Mouse (Mus musculus) forelimb bud, embryonic 11.5 days (tissue): ENCODE measurements at regions not wholly inside any gene's neighbourhood (a gene's known extent, or its start where the extent isn't known, plus 50 kb on each side); places are given as distances from the start of the nearest gene placed in this dataset.
A peak's percentile ranks its signal among the peaks of the same experiment; 100 is the strongest.

Experiments
- DNase-seq: peaks from one replicate; pipeline ENCODE4 v3.0.0-alpha.2; 2012; ENCODE audit warnings: low read depth, low spot score

DNA sequence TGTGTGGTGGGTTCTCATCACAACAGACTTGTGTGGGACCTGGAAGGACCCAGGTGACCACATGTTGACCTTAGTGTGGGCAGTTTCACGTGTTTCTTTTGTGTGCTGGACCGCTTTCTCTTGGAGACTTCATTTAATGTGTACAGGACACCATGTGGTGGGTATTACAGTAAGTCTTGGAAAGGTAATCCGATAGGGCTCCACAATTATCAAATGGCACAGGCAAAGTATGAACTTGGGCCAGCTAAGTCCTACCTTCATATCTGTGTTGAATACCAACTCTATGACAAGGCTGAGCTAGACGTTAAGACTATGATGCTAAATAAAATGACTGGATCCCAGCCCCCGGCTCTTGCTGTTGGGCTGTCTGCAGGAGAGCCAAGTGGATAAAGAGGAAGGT, 173.5 kb downstream of the 1500009L16Rik start:
- DNase-seq, result no peak

DNA sequence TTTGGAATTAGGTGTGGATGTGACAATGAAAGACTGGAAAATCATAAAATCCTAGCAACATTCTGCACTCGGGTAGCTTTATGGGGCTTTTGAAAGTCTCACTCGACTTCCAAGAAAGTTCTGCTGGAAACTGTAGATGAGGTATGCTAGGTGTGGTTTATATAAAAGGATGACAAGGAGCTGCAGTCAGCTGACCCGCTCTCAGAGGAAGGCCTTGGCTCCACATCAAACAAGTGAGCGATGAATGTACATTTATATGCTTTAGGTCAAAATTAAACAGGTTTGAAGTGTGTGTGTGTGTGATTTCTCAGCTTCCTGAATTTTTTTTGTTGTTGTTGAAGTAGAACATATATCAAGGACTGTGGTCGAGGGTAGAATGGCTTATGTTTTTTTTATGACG, 174.9 kb downstream of the 1500009L16Rik start:
- DNase-seq, result no peak

DNA sequence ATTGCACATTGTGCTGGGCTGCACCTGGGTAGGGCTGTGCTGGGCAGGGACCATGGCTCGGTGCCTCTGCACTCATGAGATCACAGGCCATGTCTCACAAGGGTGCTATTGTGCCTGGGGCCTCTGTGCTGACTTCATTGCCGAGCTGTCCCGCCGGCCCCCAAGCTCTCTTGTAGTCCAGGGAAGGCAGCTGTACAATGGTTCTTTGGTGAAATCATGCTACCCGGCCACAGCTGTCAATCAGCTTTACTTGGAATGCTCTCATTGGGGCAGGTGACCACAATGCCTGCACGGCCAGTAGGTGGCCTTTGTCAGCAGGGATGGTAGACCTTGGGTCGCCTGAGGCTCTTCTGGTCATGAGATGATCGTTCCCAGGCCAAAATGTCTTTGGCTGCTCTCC, 184.1 kb downstream of the 1500009L16Rik start:
- DNase-seq, result no peak

DNA sequence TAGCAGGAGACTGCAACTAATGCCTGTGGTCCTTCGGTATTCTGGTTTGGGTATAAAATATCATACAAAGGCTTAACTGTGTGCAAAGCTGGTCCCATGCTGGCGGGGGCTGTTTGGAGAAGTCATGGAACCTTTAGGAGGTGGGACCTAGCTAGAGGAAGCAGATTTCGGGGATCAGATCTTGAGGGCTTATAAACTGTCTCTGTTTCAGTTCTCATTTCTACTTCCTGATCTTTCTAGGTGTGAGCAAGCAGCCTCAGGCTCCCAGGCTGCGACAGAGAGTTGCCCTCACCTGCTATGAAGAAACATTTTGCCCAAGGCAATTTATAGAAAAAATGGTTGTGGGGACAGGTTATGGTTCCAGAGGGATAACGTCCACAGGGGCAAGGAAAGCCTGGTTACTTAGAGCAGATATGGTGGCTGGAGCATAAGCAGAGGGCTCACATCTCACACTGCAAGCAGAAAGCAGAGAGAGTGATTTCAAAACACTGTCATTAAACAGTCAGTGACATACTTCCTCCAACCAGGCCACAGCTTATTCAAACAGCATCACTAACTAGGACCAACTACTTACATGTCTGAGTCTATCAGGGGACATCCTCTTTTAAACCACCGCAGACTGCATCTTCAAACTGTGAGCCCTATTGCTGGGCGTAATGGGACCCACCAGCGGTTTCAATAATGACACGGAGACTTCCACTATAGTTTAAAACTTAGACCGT, 188.1 kb downstream of the 1500009L16Rik start:
- DNase-seq, result no peak

DNA sequence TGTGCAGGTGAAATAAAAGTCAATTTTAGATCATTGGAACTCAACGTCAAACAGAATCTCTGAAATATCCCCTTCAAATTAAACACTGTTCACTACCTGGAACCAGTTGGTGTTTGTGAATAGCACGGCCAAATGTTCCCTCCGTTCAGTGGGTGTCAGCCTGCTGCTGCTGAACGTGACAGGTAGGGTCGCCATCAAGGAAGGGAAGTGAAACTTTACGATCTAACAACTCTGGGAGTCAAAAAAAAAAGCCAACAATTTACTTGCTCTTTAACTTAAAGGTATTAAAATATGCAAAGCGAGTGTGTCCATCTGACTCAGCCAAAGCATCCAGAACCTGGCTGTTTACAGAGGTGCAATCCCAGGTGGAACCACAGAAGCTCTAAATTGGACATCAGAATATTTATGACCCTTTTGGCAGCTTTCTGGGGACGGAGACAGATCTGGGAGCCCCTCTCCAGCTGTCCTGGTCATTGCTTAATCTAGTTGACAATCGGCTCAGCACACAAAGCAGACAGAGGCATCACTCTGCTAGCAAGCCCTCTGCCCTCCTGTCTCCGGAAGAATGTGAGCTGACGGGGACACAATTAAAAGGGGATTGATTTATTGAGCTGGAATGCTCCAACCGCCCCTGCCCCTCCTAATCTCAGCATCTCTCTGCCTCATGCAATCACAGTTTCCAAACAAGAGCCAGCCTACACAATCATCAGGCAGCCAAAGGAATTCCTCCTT, 191.9 kb downstream of the 1500009L16Rik start:
- DNase-seq, result peak; percentile 65

DNA sequence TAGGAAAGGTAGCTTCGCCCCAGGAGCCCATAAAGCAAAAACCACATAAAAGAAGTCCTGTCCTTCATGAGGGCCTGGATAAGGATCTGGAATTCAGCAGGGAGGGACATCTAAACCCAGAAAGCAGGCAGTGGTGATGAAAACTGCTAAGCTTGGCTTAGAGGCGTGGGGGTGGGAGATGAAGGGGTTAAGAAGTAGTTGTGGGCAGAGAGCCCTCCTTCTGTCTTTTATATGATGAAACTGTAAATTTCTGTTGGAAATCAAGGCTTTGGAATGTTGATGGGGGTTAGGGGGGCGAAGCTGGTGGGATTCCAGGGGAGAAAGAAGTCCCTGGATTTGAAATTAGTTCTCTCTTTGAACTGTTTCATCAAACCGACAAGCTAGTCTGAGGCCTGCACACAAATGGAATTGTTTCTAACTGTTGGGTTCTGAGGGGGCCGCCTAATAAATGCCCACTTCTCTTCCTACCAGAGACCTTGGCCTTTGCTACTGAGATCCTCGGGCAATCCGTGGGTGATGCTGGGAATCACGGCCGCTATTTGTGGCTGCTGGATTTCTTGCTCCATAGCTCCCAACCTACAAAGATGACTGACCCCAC, 192.6 kb downstream of the 1500009L16Rik start:
- no peak for DNase-seq

DNA sequence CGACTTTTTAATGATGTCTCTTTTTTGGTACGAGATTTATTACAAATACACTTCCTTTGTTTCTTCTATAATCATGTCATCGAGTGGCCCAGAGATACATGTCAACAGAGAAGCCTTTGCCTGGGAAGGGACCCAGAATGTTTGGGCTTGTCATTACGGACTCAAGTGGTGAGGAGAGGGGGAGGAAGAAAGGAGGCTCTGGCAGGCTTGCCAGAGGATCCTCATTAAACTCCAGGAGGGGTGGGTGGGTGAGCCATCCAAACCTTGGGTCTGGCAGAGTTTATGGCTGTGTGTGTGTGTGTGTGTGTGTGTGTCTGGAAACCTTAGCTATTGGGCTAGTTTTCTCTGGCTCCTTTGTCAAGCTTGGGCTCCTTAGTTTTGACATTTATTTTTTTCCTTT, 204.3 kb downstream of the 1500009L16Rik start:
- DNase-seq, result no peak

DNA sequence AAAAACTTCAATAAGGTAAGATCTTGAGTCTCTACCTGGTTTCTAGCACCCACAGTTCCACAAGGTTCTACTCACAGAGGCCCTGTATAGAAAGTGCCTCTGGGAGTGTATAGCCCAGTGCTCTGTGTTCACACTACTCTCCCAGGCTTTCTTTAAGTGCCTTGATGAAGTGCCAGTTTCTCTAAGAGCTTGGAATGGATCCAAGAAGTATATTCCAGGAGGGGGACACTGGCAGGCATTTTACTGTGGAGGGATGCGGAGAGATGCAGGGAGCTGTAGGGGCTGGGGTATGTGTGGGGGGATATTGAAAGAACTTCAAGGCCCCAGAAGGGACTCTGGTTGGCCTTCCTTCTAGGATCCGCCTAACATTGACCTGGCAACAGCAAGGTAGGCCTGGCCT, 204.9 kb downstream of the 1500009L16Rik start:
- DNase-seq, result no peak

DNA sequence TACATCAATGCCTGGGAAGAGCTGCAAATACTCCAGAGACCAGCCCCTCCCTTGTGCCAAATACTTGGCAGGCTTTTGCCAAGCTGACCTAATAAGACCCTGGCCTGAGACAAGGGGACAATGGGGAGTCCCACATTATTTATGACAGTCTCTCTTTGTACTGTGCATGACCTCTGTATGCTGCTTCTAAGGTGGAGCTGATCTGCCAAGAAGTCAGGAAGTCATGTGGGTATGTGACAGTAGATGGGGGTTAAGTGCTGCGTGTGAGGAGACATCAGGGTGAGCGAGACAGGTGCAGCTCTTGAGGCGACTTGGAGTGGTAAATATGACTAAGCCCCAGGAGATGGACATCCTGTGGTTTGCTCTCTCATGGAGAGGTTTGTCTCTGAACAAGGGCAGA, 209.1 kb downstream of the 1500009L16Rik start:
- no peak for DNase-seq

DNA sequence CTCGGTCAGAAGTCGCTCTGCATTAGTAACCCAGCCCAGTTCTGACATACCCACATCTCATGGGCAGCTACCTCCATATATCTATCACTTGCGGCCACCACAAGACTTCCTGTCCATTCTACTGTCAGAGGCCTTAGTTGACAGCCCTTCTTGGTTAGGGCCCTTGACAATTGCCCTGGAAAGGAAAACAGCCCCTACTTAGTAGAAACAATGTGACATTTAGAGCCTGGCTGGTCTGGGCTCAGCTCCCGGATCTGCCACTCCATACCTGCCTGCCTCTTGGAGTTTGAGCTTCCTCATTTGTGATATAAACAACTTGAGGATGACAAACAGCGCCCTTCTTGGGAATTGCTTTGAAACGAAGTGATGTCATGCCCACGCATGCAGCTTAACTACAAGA, 210.5 kb downstream of the 1500009L16Rik start:
- DNase-seq, result no peak

DNA sequence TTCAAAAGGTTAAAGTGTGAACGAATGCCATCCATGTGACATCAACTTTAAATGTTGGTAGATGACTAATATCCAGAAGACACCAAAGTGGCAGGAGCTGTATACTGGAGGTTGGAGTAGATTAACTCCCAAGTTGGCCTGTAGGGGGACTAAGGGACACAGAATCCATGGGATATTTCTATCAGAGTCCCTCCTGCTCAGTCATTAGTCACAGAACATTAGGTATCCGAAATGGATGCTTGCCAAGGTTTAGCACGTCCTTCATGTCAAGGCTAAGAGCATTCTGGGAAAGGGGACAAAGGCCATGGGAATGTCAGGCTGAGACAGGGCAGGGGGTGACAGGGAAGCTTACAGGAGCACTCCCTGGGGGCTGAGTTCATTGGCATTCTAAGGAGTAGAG, 211.8 kb downstream of the 1500009L16Rik start:
- DNase-seq, result no peak

DNA sequence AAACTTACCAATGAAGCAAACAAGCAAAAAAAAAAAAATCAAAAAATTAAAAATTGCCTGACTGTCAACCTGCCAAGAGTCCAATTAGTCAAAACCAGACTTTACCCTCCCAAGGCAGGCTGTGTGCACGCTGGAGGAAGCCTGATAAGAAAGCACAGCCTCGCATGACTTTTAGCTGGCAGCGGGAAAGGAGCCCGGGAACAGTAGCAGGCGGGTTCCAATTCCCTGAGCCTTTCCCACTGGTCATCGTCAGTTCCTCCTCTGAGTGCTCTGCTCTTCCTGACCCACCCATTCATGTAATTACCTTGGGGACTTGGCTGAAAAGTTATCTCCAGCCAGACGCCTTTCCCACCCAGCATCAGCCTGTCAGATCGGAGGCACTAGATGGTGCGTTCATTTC, 214.5 kb downstream of the 1500009L16Rik start:
- DNase-seq, result no peak

DNA sequence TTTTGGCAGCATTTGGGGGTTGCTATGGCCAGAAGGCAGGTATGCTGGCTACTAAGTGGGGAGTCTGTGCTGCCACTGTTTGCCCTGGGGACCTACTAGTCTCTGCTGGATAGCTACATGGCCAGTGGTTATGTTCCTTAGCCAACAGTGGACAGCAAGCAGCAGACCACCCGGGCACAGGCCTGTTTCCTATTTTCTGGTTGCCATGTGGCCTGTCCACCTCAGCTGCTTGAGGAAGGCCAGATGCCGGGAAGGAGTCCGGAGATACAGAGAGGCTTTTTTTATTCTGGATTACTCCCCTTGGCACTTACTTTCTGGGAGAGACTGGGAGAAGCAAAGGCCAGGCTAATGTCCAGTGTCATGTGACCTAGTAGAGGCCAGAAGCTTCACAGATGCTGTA, 219.4 kb downstream of the 1500009L16Rik start:
- no peak for DNase-seq

DNA sequence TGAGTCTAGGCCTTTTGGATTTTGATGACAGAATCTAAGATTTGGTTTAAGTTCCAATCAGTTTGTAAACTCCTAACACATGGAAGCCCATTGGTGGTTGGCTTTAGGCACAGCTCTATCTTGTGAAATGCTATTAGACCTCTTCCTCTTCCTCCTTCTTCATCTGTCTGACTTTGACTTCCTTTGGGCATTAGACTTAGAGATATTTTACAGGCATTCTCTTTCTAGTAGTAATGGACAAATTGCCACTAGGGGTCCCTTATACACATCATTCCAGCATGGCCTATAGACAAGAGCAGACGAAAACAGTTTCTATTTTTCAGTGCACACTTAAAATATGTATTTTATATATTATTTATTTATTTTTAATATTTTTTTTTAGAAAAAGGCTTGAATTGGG, 221.5 kb downstream of the 1500009L16Rik start:
- DNase-seq, result no peak

DNA sequence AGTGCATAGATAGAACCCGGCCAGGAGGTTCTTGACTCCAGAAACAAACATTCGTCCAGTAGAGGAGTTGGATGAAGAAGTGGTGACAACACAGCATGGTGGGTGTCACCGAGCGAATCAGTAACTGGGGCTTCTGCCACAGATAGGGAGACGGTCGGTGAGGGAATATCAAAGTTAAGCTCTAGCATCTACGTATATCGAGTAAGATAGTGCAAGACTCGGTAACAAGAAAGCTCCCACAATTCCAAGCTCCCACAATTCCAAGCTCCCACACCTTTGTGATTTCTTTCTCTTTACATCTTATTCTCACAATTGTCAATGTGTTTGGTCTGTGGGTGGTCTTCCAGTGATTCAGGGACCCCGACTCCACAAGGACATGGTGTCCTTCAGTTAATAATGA, 222.2 kb downstream of the 1500009L16Rik start:
- DNase-seq, result no peak

DNA sequence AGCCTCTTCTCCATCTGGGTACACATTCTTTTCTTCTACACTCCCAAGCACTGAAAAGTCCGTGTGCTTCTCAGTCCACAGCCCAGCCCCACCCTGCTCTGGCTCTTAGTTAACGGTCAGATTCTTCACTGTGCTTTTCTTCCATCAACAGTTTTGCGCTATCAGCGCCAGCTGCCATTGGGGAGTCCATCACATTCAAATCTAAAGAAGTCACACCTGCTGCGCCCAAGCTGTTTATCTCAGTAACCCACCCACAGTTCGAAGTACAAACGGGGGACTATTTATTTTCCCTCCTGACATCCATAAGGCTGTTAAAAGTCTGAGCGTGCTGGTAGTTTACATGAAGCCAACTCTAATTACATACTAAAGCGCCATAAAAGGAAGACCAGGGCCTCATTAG, 222.8 kb downstream of the 1500009L16Rik start:
- no peak for DNase-seq

DNA sequence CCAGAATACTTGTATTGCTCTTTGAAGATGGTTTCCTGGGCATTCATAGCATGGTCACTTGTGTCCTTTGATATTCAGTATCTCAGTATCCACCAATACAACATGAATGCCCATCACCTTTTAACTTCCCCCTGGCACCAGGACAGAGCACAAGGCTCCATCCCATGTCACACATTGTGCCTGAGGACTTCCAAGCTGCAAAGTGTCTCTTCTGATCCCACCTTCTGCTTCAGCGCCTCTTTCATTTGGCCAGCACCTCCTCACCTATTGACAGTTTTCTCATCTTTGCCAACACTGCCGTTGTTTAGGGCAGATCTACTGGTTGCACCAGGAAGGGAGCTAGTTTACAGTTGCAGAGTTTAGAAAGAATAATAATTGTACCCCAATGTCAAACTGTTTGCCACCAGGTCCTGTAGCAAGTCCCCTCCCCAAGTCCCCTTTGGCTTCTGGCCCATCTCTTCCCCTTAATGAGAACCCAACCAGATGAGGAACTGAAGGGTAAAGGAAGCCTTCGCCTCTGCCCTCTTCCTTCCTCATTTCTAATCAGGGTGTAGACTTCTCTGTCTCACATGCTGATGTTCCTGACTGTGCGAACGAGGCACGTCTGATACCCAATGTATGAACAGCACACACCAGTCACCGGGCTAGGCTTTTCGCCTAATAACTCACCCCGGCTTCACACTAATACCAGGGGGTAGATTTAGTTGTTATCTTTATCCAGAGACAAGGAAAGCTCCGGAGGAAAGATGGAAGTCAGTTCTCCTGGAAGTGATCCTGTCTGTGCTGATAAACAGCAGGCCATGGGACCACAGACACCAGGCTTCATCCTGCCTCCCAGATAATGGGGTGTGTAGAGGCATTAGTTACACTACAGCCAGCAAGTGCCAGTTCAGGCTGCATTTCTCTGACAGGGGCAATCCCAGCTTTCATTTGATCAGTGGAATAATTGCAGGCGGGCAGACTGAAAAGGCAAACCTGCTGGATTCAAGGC, 223.8 kb downstream of the 1500009L16Rik start:
- no peak for DNase-seq

DNA sequence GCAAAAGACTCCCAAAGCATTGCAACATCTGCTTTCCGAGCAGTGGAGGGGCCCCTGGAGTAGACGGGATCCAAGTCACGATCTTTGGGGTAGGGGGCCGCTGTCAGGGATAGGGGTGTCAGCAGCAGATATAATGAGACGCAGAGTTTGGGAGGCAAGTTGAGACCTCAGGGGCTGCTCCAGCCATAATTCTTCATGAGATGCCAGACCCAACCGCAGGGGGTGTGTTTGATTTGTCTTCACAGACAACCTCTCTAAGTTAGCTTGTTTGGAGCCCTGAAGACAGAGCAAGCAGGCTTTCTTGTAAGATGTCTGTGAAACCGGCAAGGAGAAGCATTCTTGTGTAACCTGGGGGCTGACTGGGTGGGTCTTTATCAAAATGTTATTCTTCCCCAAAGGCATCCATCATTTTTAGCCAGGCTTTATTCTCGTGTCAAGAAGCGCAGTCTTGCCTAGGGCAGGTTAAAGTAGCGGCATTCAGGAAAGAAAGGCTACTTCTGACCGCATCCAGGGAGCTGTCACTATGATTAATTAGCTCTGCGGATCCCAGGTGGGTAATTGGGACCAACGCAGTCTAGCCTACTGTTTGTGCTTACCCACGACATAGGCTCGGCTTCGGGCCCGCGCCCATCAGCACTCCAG, 234.6 kb downstream of the 1500009L16Rik start:
- peak; percentile 63 for DNase-seq

DNA sequence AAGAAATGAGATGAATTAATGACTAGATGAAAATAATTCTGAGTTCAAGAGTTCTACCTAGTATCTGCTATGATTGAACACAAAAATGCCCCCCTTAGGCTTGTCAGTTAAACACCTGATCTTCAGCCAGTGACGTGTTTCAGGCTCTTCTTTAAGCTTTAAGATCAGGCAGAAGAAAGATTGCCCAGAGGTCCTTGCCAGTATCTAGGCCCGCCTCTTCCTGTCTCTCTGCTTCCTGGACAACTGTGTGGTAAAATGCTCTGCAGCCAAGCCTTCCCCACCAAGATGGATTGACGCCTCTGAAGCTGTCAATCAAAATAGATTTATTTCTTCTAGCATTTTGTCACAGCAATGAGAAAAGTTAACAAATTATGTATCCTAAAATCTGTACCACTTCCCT, 235.7 kb downstream of the 1500009L16Rik start:
- no peak for DNase-seq

DNA sequence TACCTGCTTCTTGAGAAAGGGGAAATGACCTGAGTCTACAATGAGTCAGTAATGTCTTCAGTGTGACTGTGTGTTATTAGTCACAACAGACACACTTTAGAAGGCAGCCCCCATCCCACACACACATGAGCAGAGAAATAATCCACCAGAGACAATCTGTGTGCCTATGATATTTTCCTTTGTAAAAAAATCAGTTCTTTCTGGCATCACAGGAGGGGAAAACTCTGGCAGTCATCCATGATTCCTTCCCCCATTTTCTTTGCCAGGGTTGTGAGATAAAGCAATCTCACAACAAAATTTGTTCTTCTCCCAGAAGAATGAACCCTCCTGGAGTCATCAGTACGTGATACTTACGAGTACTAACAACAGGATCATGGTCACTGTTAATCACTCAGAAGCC, 236.2 kb downstream of the 1500009L16Rik start:
- no peak for DNase-seq

DNA sequence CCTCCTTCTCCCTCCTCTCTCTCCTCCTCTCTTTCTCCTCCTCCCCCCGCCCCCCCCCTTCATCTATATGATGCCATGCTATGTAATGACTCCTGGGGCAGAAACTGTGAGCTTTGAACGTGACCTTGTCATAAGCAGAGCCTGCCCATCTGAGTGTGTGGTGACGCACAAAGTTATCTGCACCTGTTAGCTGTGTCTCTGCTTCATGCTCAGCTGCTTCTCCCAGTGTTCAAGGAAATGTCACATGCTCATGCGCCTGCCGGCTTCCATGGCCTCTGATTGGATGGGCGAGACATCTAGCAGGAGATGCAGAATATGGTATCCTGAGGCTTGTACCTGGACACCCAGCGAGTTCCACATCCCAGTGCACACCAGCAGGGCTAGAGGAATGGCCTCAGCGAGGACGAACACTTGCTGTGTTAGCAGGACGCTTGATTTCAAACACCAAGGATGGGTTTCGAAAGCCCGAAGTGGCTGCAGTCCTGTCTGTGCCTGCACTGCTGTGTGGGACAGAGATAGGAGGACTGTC, 240.6 kb downstream of the 1500009L16Rik start:
- DNase-seq, result no peak
